Mouse (Mus musculus) midbrain, postnatal 0 days (tissue): ENCODE data around the gene Itpa. TPM values are rescaled to one million over a fixed set of nuclear protein-coding genes. Genes with fewer than 3 reads are reported as not detected.

Experiments used
- ATAC-seq: fragments of 200-750 bp; cut with Nextera tagmentation; 2 replicates; pipeline ENCODE4 v1.8.0; 2017; ENCODE audit warnings: moderate number of reproducible peaks, mild to moderate bottlenecking, moderate TSS enrichment, moderate library complexity; ENCODE audit not compliant: low FRiP score
- DNase-seq: peaks from one replicate; pipeline ENCODE4 v3.0.0-alpha.2; 2015; ENCODE audit warnings: low spot score
- H3K27ac ChIP-seq: fragments of 300-500 bp; sonication (generic); 2 replicates; pipeline ENCODE4 v1.5.1; 2014; ENCODE audit warnings: low read depth, mild to moderate bottlenecking, low read length, mixed read lengths
- H3K27me3 ChIP-seq: fragments of 300-500 bp; sonication (generic); 2 replicates; pipeline ENCODE4 v1.6.1; 2014; ENCODE audit warnings: low read length, control low read depth, mixed read lengths; ENCODE audit not compliant: insufficient read depth
- H3K36me3 ChIP-seq: fragments of 300-500 bp; sonication (generic); 2 replicates; pipeline ENCODE4 v1.6.1; 2014; ENCODE audit warnings: low read length, control low read depth, mixed read lengths; ENCODE audit not compliant: insufficient read depth
- H3K4me1 ChIP-seq: fragments of 300-500 bp; sonication (generic); 2 replicates; pipeline ENCODE4 v1.6.1; 2014; ENCODE audit warnings: mild to moderate bottlenecking, control low read depth, antibody characterized with exemption, low read length, mixed read lengths; ENCODE audit not compliant: insufficient read depth
- H3K4me2 ChIP-seq: fragments of 300-500 bp; sonication (generic); 2 replicates; pipeline ENCODE4 v1.6.1; 2014; ENCODE audit warnings: low read depth, mild to moderate bottlenecking, low read length, mixed read lengths; ENCODE audit not compliant: poor library complexity, severe bottlenecking
- H3K4me3 ChIP-seq: fragments of 300-500 bp; sonication (generic); 2 replicates; pipeline ENCODE4 v1.5.1; 2014; ENCODE audit warnings: low read depth, mild to moderate bottlenecking, low read length, moderate library complexity
- H3K9ac ChIP-seq: fragments of 300-500 bp; sonication (generic); replicated peaks from 2 replicates; pipeline ENCODE4 v1.6.1; 2014; ENCODE audit warnings: mild to moderate bottlenecking, low read length, moderate library complexity, mixed read lengths; ENCODE audit not compliant: poor library complexity, severe bottlenecking
- H3K9me3 ChIP-seq: fragments of 300-500 bp; sonication (generic); 2 replicates; pipeline ENCODE4 v1.6.1; 2016; ENCODE audit warnings: low read length, control low read depth
- CTCF ChIP-seq: IDR thresholded peaks from 2 replicates; pipeline ENCODE4 v1.5.1; 2016; ENCODE audit warnings: antibody characterized with exemption, mild to moderate bottlenecking
- WGBS: fragments of 180-500 bp; shearing (Covaris S2); extraction: QIAGEN DNeasy Blood & Tissue Kit; methylation state at CpG from one replicate; pipeline ENCODE4 v1.1.7; 2014; 5-methylcytosine and 5-hydroxymethylcytosine counted together
- polyA plus RNA-seq: library from polyadenylated mRNA; unstranded; fragments of >200 nt; fragmentation: Nextera tagmentation; extraction: Ambion mirVana; gene quantifications from 2 replicates; pipeline ENCODE4 v1.2.1, GENCODE M21; 2015
- total RNA-seq: library from RNA; depleted of rRNA; stranded (reverse); fragments of >200 nt; gene quantifications from 2 replicates; pipeline ENCODE4 v1.2.3, GENCODE M21; 2014; rRNA removed

Itpa gene
- total and polyA plus RNA-seq, 2 experiments from 2014 or later, result 130 to 160 TPM

DNA sequence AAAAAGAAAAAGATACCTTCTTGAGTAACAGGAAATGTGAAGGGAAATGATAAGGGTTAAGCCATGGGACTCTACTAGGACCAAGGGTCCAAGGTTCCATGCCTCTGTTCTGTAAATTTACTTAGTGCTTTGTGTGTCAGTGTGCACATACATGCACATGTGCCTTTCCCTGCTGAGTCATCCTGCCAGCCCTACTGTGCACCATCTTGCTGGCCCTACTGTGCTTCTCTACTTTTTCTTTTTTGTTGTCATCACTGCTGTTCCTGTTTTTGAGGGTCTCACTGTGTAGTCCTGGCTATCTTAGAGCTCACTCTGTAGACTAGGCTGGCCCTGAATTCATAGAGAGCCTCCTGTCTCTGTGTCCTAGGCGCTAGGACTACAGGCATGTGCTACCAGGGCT is 60.3 kb downstream of the Itpa start:
- H3K36me3 ChIP-seq, result peaks cover 81% of the 10 kb centered on the region
- DNase-seq (no peak), ATAC-seq (no peak)
- WGBS, result 89% methylated on average over 1 of the region's 1 CpGs
- no peaks in the 10 kb centered on the region for H3K27me3 ChIP-seq
- no peak overlapping the region for H3K4me2 ChIP-seq
- no peaks in the 10 kb centered on the region for H3K4me1 ChIP-seq
- no peak for TF ChIP-seq CTCF
- H3K27ac ChIP-seq, result no peak overlapping the region
- no peak overlapping the region for H3K4me3 ChIP-seq
- no peaks in the 10 kb centered on the region for H3K9me3 ChIP-seq
- no peak overlapping the region for H3K9ac ChIP-seq

DNA sequence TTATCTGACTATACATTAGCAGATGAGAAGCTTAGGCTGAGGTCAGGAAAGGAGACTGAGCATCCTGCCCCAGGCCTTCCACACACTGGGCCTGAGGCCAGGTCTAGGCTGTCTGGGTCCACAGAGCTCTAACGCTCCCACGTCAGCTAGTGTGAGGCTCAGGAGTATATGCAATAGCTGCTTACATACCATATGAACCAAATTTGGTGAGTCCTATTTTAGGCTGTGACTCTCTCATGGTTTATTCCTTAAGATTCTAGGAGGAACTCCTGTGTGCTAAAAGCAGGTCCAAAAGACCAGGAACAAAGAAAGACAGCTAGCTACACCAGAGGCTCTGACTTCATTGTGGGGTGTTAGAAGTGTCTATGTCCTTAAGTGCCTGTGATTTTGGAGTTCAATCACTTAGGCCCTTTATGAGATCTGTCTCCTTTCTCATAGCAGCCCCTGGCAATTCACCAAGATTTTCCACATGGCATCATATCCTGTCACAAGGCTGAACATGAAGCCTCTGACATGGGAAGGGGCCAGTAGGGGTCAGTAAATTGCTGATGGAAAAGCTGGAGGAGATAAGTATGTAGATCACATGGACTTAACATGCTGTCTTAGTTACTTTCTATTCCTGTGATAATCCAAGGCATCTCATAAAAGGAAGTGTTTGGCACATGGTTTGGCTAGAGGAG is 61.6 kb downstream of the Itpa start:
- no peak for DNase-seq
- no peak overlapping the region for H3K4me2 ChIP-seq
- WGBS, result 97% methylated on average over 2 of the region's 2 CpGs
- no peaks in the 10 kb centered on the region for H3K4me1 ChIP-seq
- H3K9ac ChIP-seq, result no peak overlapping the region
- no peak overlapping the region for H3K4me3 ChIP-seq
- H3K27me3 ChIP-seq, result no peaks in the 10 kb centered on the region
- no peak for ATAC-seq
- H3K9me3 ChIP-seq, result no peaks in the 10 kb centered on the region
- no peak for TF ChIP-seq CTCF
- no peak overlapping the region for H3K27ac ChIP-seq
- peaks cover 72% of the 10 kb centered on the region for H3K36me3 ChIP-seq

DNA sequence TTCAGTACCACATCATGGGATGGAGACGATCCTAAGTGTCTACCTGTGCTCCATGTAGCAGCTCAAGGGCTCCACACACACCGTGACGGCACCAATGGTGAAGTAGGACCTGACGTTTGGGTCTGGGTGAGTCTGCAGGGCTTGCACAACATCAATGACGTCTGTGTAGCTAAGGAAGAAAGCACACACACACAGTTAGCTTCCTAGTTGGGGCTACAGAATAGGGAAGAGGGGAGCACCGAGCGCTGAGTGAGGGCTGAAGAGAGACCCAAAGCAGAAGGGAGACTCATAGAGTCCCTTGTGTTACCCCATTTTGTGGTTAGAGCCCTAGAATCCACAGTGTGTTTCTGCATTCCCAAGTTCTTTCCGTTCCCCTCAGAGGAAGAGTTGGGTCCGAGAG is 63.3 kb downstream of the Itpa start:
- Histone ChIP-seq H3K9me3 (no peaks in the 10 kb centered on the region), H3K27me3 (no peaks in the 10 kb centered on the region), H3K4me2 (no peak overlapping the region), H3K36me3 (peaks cover 67% of the 10 kb centered on the region), H3K4me3 (no peak overlapping the region), H3K9ac (no peak overlapping the region), H3K27ac (no peak overlapping the region), H3K4me1 (no peaks in the 10 kb centered on the region)
- DNase-seq, result no peak
- TF ChIP-seq CTCF, result no peak
- no peak for ATAC-seq
- 91% methylated on average over 9 of the region's 9 CpGs for WGBS

Other genes with a start within 250 kb of the Itpa start
- 81.2 and 83.6 TPM in 2 replicates for gene Vps16, start 243.3 kb upstream of the Itpa start, total RNA-seq
- gene Vps16, start 243.3 kb upstream of the Itpa start, polyA plus RNA-seq, result 86.6 and 89.9 TPM in 2 replicates
- gene Pced1a, start 242.9 kb upstream of the Itpa start, total RNA-seq, result 27.5 and 28.8 TPM in 2 replicates
- gene Pced1a, start 242.9 kb upstream of the Itpa start, polyA plus RNA-seq, result 12.0 and 12.3 TPM in 2 replicates
- 120 and 147 TPM in 2 replicates for gene Ptpra, start 217.3 kb upstream of the Itpa start, total RNA-seq
- gene Ptpra, start 217.3 kb upstream of the Itpa start, polyA plus RNA-seq, result 139 and 144 TPM in 2 replicates
- 54.7 and 60.5 TPM in 2 replicates for gene Mrps26, start 103.9 kb upstream of the Itpa start, total RNA-seq
- 128 and 131 TPM in 2 replicates for gene Mrps26, start 103.9 kb upstream of the Itpa start, polyA plus RNA-seq
- gene Oxt, start 91.4 kb upstream of the Itpa start, total RNA-seq, result 0.94 and 2.5 TPM in 2 replicates
- 5.0 and 24.0 TPM in 2 replicates for gene Oxt, start 91.4 kb upstream of the Itpa start, polyA plus RNA-seq
- gene Avp, start 85.1 kb upstream of the Itpa start, total RNA-seq, result 10.7 and 12.2 TPM in 2 replicates
- gene Avp, start 85.1 kb upstream of the Itpa start, polyA plus RNA-seq, result 145 and 317 TPM in 2 replicates
- 7.9 and 8.4 TPM in 2 replicates for gene Fastkd5, start 37.6 kb upstream of the Itpa start, total RNA-seq
- gene Fastkd5, start 37.6 kb upstream of the Itpa start, polyA plus RNA-seq, result 5.9 and 7.4 TPM in 2 replicates
- gene Ubox5, start 37.6 kb upstream of the Itpa start, total RNA-seq, result 6.0 and 6.8 TPM in 2 replicates
- 5.1 and 5.5 TPM in 2 replicates for gene Ubox5, start 37.6 kb upstream of the Itpa start, polyA plus RNA-seq
- gene Lzts3, start 24.8 kb upstream of the Itpa start, total RNA-seq, result 65.9 and 76.6 TPM in 2 replicates
- 14.2 and 18.8 TPM in 2 replicates for gene Lzts3, start 24.8 kb upstream of the Itpa start, polyA plus RNA-seq
- 24.4 and 36.0 TPM in 2 replicates for gene Ddrgk1, start 3.0 kb upstream of the Itpa start, total RNA-seq
- 88.6 and 90.4 TPM in 2 replicates for gene Ddrgk1, start 3.0 kb upstream of the Itpa start, polyA plus RNA-seq
- gene Slc4a11, start 29.9 kb downstream of the Itpa start, total RNA-seq, result 0.16 and 0.33 TPM in 2 replicates
- 0.42 and 0.56 TPM in 2 replicates for gene Slc4a11, start 29.9 kb downstream of the Itpa start, polyA plus RNA-seq
- 112 and 200 TPM in 2 replicates for gene 4930402H24Rik, start 238.8 kb downstream of the Itpa start, total RNA-seq
- gene 4930402H24Rik, start 238.8 kb downstream of the Itpa start, polyA plus RNA-seq, result 49.5 and 58.1 TPM in 2 replicates
- gene Atrn, start 238.9 kb downstream of the Itpa start, total RNA-seq, result 84.4 and 93.9 TPM in 2 replicates
- 11.8 and 13.5 TPM in 2 replicates for gene Atrn, start 238.9 kb downstream of the Itpa start, polyA plus RNA-seq